Mouse (Mus musculus): ENCODE measurements at regions not wholly inside any gene's neighbourhood (a gene's known extent, or its start where the extent isn't known, plus 50 kb on each side); places are given as distances from the start of the nearest gene placed in this dataset.

- no peak for ATAC-seq
Observed at GRCm38 (mm10) chr17:80825971-80826730, 97.9 kb upstream of the Map4k3 start.

- ATAC-seq = no peak
Observed at GRCm38 (mm10) chr17:80825518-80825901, 97.2 kb upstream of the Map4k3 start.

GRCm38 (mm10) chr17:80824826-80825517 lies 96.7 kb upstream of the Map4k3 start:
- no peak for ATAC-seq

GRCm38 (mm10) chr17:80824261-80824660 lies 96.0 kb upstream of the Map4k3 start:
- no peak for ATAC-seq

GRCm38 (mm10) chr17:80820888-80821287 lies 92.6 kb upstream of the Map4k3 start:
- ATAC-seq = no peak

GRCm38 (mm10) chr17:80818477-80819028 lies 90.3 kb upstream of the Map4k3 start:
- ATAC-seq = no peak

GRCm38 (mm10) chr17:80815747-80816146 lies 87.5 kb upstream of the Map4k3 start:
- ATAC-seq = no peak

GRCm38 (mm10) chr17:80813194-80813593 lies 84.9 kb upstream of the Map4k3 start:
- ATAC-seq = no peak

- ATAC-seq = peak; percentile 87
Observed at GRCm38 (mm10) chr17:80809275-80809674, 81.0 kb upstream of the Map4k3 start.

GRCm38 (mm10) chr17:80808069-80808468 lies 79.8 kb upstream of the Map4k3 start:
- no peak for ATAC-seq

- ATAC-seq = no peak
Observed at GRCm38 (mm10) chr17:80803361-80803915, 75.2 kb upstream of the Map4k3 start.

- no peak for ATAC-seq
Observed at GRCm38 (mm10) chr17:80802622-80803021, 74.3 kb upstream of the Map4k3 start.

- no peak for ATAC-seq
Observed at GRCm38 (mm10) chr17:80801991-80802390, 73.7 kb upstream of the Map4k3 start.

GRCm38 (mm10) chr17:80801451-80801983 lies 73.2 kb upstream of the Map4k3 start:
- peak; percentile 56 for ATAC-seq

GRCm38 (mm10) chr17:80800877-80801276 lies 72.6 kb upstream of the Map4k3 start:
- ATAC-seq = no peak

GRCm38 (mm10) chr17:80800454-80800853 lies 72.2 kb upstream of the Map4k3 start:
- ATAC-seq = no peak

- no peak for ATAC-seq
Observed at GRCm38 (mm10) chr17:80799061-80799460, 70.8 kb upstream of the Map4k3 start.

- ATAC-seq = no peak
Observed at GRCm38 (mm10) chr17:80798281-80798980, 70.1 kb upstream of the Map4k3 start.

GRCm38 (mm10) chr17:80796790-80797189 lies 68.5 kb upstream of the Map4k3 start:
- ATAC-seq = no peak

GRCm38 (mm10) chr17:80796386-80796785 lies 68.1 kb upstream of the Map4k3 start:
- ATAC-seq = no peak

- ATAC-seq = no peak
Observed at GRCm38 (mm10) chr17:80795453-80796105, 67.3 kb upstream of the Map4k3 start.

GRCm38 (mm10) chr17:80792605-80793004 lies 64.3 kb upstream of the Map4k3 start:
- ATAC-seq = no peak

Data from inflammation-experienced regulatory T-cells, adult 6 months (primary cell).